Comparison of ENCODE assay signal across 26 mouse cellular contexts in the genomic region with DNA sequence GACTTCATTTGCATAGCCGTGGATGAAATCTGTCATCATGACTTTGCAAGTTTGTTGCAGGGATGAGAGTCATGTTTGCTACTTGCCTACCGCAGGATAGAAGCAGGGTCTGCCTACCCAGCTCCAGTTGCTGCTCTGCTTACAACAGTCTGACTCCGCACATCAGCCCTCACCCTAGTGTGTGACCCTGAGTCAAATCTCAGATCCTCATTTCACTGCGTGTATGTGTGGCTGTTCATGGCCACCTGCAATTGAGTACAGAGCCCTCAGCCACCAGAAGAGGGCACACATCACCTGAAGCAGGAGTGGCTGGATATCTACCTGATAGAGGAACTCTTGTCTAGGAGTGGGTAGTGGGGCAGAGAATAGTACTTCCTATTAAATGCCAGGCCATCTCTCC. TPM values are rescaled to one million over a fixed set of nuclear protein-coding genes. Genes with fewer than 3 reads are reported as not detected.
DNase-seq lines count a peak whose midpoint lies in the region; ATAC-seq and TF ChIP-seq lines count a peak whose summit lies in the region.
"Had no signal": no experiment of that assay in that cellular context is flagged by ENCODE, and none has a peak within 500 bp of the region (broad histone marks: within the 10 kb centered on the region; RNA-seq: fewer than 3 reads in every experiment).

No protein-coding gene starts in this region.

- TF ChIP-seq EP300 in liver, postnatal 0 days (IDR thresholded peaks at IDR 0.05; ENCODE audit: low read depth) = no peak

- no peak overlapping the region for H3K4me3 ChIP-seq in liver, postnatal 0 days (ENCODE audit: low read depth, low read length)
- H3K4me3 ChIP-seq in E14TG2a.4 (replicated peaks; ENCODE audit: low read length) = no peak overlapping the region
- H3K4me3 ChIP-seq in midbrain, embryonic 13.5 days (replicated peaks) = no peak overlapping the region
- H3K4me3 ChIP-seq: erythroblast, embryonic 14.5 days; gastrocnemius, adult 2 months; heart, embryonic 13.5 days; hindbrain, embryonic 15.5 days; midbrain, embryonic 12.5 days had no signal

- TF ChIP-seq CTCF in liver, postnatal 0 days (IDR thresholded peaks at IDR 0.05; ENCODE audit: low read depth) = peak; percentile 38
- TF ChIP-seq CTCF in E14TG2a.4 (conservative IDR thresholded peaks at IDR 0.05; ENCODE audit: low read length) = peak; percentile 32; the same call in 1 of the 2 replicates

- H3K4me1 ChIP-seq in liver, postnatal 0 days (ENCODE audit: insufficient read depth) = no peaks in the 10 kb centered on the region
- peaks cover 62% of the 10 kb centered on the region for H3K4me1 ChIP-seq in E14TG2a.4 (replicated peaks; ENCODE audit: low read depth, low read length)
- peaks cover 9% of the 10 kb centered on the region for H3K4me1 ChIP-seq in midbrain, embryonic 13.5 days (replicated peaks)

- no peak for DNase-seq in liver, postnatal 0 days
- DNase-seq in liver (no peak), R1 (ENCODE audit: low read depth, low spot score) (peak; percentile 71)
- DNase-seq in lung, postnatal 4 days = no peak
- no peak for DNase-seq in embryo, embryonic 10.5 days (ENCODE audit: low spot score)
- DNase-seq: adrenal gland, adult 2 months; adrenal gland, postnatal 36 days; cerebellum, adult 18-20 months; cerebellum, postnatal 10 days; gastrocnemius, adult 2 months; heart, postnatal 10 days; kidney, adult 9 months; kidney, postnatal 10 days; layer of hippocampus, adult 9-11 months; lung, adult 18-20 months; thymus, postnatal 25 days had no signal

- 75% methylated on average over 4 of the region's 4 CpGs for WGBS in liver, postnatal 0 days (ENCODE audit: insufficient replicate concordance)
- 93% methylated on average over 4 of the region's 4 CpGs for WGBS in midbrain, embryonic 13.5 days

- H3K36me3 ChIP-seq in liver, postnatal 0 days (replicated peaks; ENCODE audit: insufficient read depth, low read length) = peaks cover 6% of the 10 kb centered on the region
- H3K36me3 ChIP-seq in E14TG2a.4 (ENCODE audit: insufficient read depth, low read length) = peaks cover 62% of the 10 kb centered on the region
- peaks cover 5% of the 10 kb centered on the region; the same call in 1 of the 2 replicates for H3K36me3 ChIP-seq in midbrain, embryonic 13.5 days
- H3K36me3 ChIP-seq: hindbrain, embryonic 15.5 days had no signal

- ATAC-seq in liver, postnatal 0 days = no peak
- no peak for ATAC-seq in midbrain, embryonic 13.5 days
- ATAC-seq: activated CD4-positive, CD25-positive, alpha-beta regulatory T cell, adult 4 months; forebrain, embryonic 16.5 days; inflammation-experienced regulatory T-cells, adult 6 months; lung, postnatal 0 days had no signal

- no peak overlapping the region for H3K4me2 ChIP-seq in liver, postnatal 0 days (ENCODE audit: low read depth, low read length)
- no peak overlapping the region for H3K4me2 ChIP-seq in midbrain, embryonic 13.5 days (replicated peaks)
- H3K4me2 ChIP-seq: heart, embryonic 13.5 days; hindbrain, embryonic 15.5 days; midbrain, embryonic 12.5 days had no signal

- no peak overlapping the region for H3K27ac ChIP-seq in liver, postnatal 0 days (ENCODE audit: low read depth)
- no peak overlapping the region for H3K27ac ChIP-seq in midbrain, embryonic 13.5 days
- H3K27ac ChIP-seq: gastrocnemius, adult 2 months; heart, embryonic 13.5 days; hindbrain, embryonic 15.5 days; midbrain, embryonic 12.5 days had no signal

- H3K9me3 ChIP-seq in liver, postnatal 0 days (ENCODE audit: low read length) = no peaks in the 10 kb centered on the region
- no peaks in the 10 kb centered on the region for H3K9me3 ChIP-seq in E14TG2a.4 (ENCODE audit: low read length)
- H3K9me3 ChIP-seq in midbrain, embryonic 13.5 days = no peaks in the 10 kb centered on the region
- H3K9me3 ChIP-seq: heart, embryonic 13.5 days; hindbrain, embryonic 15.5 days; midbrain, embryonic 12.5 days had no signal

- no peaks in the 10 kb centered on the region for H3K27me3 ChIP-seq in liver, postnatal 0 days (ENCODE audit: insufficient read depth, low read length)
- no peaks in the 10 kb centered on the region for H3K27me3 ChIP-seq in E14TG2a.4 (ENCODE audit: insufficient read depth, low read length)
- no peaks in the 10 kb centered on the region for H3K27me3 ChIP-seq in midbrain, embryonic 13.5 days
- H3K27me3 ChIP-seq: heart, embryonic 13.5 days; hindbrain, embryonic 15.5 days; midbrain, embryonic 12.5 days had no signal

- no peak overlapping the region for H3K9ac ChIP-seq in liver, postnatal 0 days (replicated peaks)
- H3K9ac ChIP-seq in midbrain, embryonic 13.5 days (replicated peaks) = no peak overlapping the region
- H3K9ac ChIP-seq: heart, embryonic 13.5 days; hindbrain, embryonic 15.5 days; midbrain, embryonic 12.5 days had no signal

RNA-seq across cellular contexts. Expression of a gene that starts 6.1 kb away (rescaled TPM):
- 25.1 and 27.0 TPM in 2 replicates for polyA plus RNA-seq in liver, postnatal 0 days (2015; fragmentation: Nextera tagmentation; extraction: Ambion mirVana)
- polyA plus RNA-seq in midbrain, embryonic 13.5 days (2015; fragmentation: Nextera tagmentation; extraction: Ambion mirVana) = 18.9 and 19.0 TPM in 2 replicates

RNA-seq across cellular contexts. Expression of a gene that starts 9.8 kb away (rescaled TPM):
- polyA plus RNA-seq in liver, postnatal 0 days (2015; fragmentation: Nextera tagmentation; extraction: Ambion mirVana) = 0.75 and 1.0 TPM in 2 replicates
- polyA plus RNA-seq in midbrain, embryonic 13.5 days (2015; fragmentation: Nextera tagmentation; extraction: Ambion mirVana) = 2.8 and 3.8 TPM in 2 replicates

RNA-seq across cellular contexts. Expression of a gene that starts 30.1 kb away (rescaled TPM):
- polyA plus RNA-seq in liver, postnatal 0 days (2015; fragmentation: Nextera tagmentation; extraction: Ambion mirVana) = 115 and 116 TPM in 2 replicates
- 448 and 482 TPM in 2 replicates for polyA plus RNA-seq in midbrain, embryonic 13.5 days (2015; fragmentation: Nextera tagmentation; extraction: Ambion mirVana)

RNA-seq across cellular contexts. Expression of a gene that starts 37.1 kb away (rescaled TPM):
- 1.6 and 1.8 TPM in 2 replicates for polyA plus RNA-seq in liver, postnatal 0 days (2015; fragmentation: Nextera tagmentation; extraction: Ambion mirVana)
- 14.4 and 15.1 TPM in 2 replicates for polyA plus RNA-seq in midbrain, embryonic 13.5 days (2015; fragmentation: Nextera tagmentation; extraction: Ambion mirVana)

RNA-seq across cellular contexts. Expression of a gene that starts 38.6 kb away (rescaled TPM):
- 5.8 and 6.6 TPM in 2 replicates for polyA plus RNA-seq in liver, postnatal 0 days (2015; fragmentation: Nextera tagmentation; extraction: Ambion mirVana)
- polyA plus RNA-seq in midbrain, embryonic 13.5 days (2015; fragmentation: Nextera tagmentation; extraction: Ambion mirVana) = 59.6 and 62.3 TPM in 2 replicates
